Mouse (Mus musculus): Measurements from ENCODE around the gene Nabp2. TPM values are rescaled to one million over a fixed set of nuclear protein-coding genes. Genes with fewer than 3 reads are reported as not detected.

Nabp2 gene
- polyA plus RNA-seq, 1 experiment = 42.0 TPM

DNA sequence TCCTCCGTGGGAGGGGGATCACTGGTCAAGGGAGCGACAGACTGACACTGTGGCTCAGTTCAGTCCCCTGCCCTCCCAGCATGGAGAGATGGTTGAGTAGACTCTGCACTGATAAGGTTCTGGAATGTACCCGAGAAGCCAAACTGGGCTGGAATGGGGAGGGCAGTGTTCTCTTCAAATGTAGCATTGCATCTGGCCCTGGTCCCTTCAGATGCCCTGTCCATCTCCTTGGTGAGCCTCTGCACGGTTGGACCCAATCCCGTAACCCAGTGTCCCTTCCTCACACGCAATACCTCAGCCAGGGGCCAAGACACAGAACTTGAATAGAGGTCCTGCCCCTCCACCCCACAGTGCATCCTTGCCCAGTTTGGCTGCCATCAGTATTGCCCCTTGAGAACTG lies 19.4 kb downstream of the Nabp2 start:
- no peak overlapping the region for H3K4me3 ChIP-seq (ENCODE audit: insufficient read depth, low read length)
- TF ChIP-seq CTCF (IDR thresholded peaks at IDR 0.05; ENCODE audit: borderline replicate concordance, insufficient read depth, low read length) = no peak
- no peak for TF ChIP-seq POLR2A (IDR thresholded peaks at IDR 0.05; ENCODE audit: low read depth, low read length)
- no peaks in the 10 kb centered on the region for H3K4me1 ChIP-seq (ENCODE audit: control insufficient read depth, insufficient read depth, low read length)
- H3K27ac ChIP-seq (ENCODE audit: insufficient read depth, low read length) = no peak overlapping the region

DNA sequence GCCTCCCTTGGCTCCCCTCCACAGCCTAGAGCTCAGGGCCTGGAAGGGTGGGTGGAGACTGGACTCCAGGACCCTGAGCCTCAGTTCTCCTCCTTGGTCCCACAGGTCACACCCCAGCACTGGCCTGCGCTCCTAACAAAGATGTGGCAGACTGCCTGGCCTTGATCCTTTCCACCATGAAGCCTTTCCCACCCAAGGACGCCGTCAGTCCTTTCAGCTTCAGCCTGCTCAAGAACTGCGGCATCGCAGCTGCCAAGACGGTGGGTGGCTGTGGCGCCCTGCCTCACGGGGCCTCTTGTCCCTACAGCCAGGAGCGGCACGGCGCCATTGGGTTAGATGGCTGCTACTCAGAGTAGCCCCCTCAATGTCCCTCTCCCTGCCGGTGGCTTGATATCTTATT lies 20.9 kb downstream of the Nabp2 start:
- no peak overlapping the region for H3K4me3 ChIP-seq (ENCODE audit: insufficient read depth, low read length)
- no peaks in the 10 kb centered on the region for H3K4me1 ChIP-seq (ENCODE audit: control insufficient read depth, insufficient read depth, low read length)
- H3K27ac ChIP-seq (ENCODE audit: insufficient read depth, low read length) = no peak overlapping the region
- no peak for TF ChIP-seq POLR2A (IDR thresholded peaks at IDR 0.05; ENCODE audit: low read depth, low read length)
- no peak for TF ChIP-seq CTCF (IDR thresholded peaks at IDR 0.05; ENCODE audit: borderline replicate concordance, insufficient read depth, low read length)

DNA sequence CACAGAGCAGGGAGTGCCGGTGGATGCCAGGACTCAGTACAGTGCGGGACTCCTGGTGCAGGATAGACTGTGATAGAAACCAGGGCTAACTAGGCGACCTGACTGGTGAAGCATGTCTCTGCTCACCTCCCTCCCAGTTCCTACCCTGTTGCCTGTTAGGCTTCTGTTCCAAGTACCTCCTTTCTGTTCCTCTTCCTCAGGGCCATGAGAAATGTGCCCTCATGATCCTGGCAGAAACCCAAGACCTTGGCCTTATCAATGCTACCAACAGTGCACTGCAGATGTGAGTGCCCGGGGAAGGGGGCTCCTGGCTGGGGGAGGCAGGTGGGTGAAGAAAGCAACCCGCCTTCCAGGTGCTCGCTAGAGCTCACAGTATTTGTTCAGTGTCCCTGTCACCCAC lies 21.7 kb downstream of the Nabp2 start:
- no peak overlapping the region for H3K4me3 ChIP-seq (ENCODE audit: insufficient read depth, low read length)
- TF ChIP-seq POLR2A (IDR thresholded peaks at IDR 0.05; ENCODE audit: low read depth, low read length) (no peak), CTCF (IDR thresholded peaks at IDR 0.05; ENCODE audit: borderline replicate concordance, insufficient read depth, low read length) (no peak)
- no peak overlapping the region for H3K27ac ChIP-seq (ENCODE audit: insufficient read depth, low read length)
- no peaks in the 10 kb centered on the region for H3K4me1 ChIP-seq (ENCODE audit: control insufficient read depth, insufficient read depth, low read length)

DNA sequence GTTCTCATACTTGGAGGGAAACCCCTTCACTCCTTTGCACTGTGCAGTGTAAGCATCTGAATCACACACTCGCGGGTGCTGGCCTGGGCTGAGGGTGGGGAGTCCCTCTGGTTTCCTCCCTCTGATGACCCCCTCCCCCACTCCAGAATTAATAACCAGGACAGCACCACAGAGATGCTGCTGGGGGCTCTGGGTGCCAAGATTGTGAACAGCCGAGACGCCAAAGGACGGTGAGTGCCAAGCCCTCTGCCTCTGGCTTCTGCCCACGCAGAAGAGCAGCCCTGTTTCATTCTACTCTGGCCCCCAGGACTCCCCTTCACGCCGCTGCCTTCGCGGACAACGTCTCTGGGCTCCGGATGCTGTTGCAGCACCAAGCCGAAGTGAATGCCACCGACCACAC lies 22.4 kb downstream of the Nabp2 start:
- Histone ChIP-seq H3K4me3 (ENCODE audit: insufficient read depth, low read length) (no peak overlapping the region), H3K27ac (ENCODE audit: insufficient read depth, low read length) (no peak overlapping the region), H3K4me1 (ENCODE audit: control insufficient read depth, insufficient read depth, low read length) (no peaks in the 10 kb centered on the region)
- TF ChIP-seq POLR2A (IDR thresholded peaks at IDR 0.05; ENCODE audit: low read depth, low read length) = no peak
- TF ChIP-seq CTCF (IDR thresholded peaks at IDR 0.05; ENCODE audit: borderline replicate concordance, insufficient read depth, low read length) = no peak

DNA sequence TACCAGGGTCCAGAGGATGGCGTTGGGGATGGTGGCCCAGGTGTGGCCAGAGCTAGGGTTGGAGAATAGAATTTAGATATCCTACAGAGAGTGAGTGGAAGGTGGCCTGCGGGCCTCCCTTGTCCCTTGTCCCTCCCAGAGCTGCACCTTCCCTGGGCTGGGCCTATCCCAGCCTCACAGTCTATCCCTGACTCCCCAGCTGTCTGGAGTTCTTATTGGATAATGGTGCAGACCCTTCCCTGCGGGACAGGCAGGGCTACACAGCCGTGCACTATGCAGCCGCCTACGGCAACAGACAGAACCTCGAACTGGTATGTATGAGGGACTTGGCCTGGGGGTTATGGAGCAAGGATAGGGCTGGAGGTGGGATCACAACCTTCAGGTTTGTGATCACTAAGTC lies 25.4 kb downstream of the Nabp2 start:
- no peak for TF ChIP-seq CTCF (IDR thresholded peaks at IDR 0.05; ENCODE audit: borderline replicate concordance, insufficient read depth, low read length)
- TF ChIP-seq POLR2A (IDR thresholded peaks at IDR 0.05; ENCODE audit: low read depth, low read length) = no peak
- no peak overlapping the region for H3K27ac ChIP-seq (ENCODE audit: insufficient read depth, low read length)
- H3K4me3 ChIP-seq (ENCODE audit: insufficient read depth, low read length) = no peak overlapping the region
- H3K4me1 ChIP-seq (ENCODE audit: control insufficient read depth, insufficient read depth, low read length) = no peaks in the 10 kb centered on the region

DNA sequence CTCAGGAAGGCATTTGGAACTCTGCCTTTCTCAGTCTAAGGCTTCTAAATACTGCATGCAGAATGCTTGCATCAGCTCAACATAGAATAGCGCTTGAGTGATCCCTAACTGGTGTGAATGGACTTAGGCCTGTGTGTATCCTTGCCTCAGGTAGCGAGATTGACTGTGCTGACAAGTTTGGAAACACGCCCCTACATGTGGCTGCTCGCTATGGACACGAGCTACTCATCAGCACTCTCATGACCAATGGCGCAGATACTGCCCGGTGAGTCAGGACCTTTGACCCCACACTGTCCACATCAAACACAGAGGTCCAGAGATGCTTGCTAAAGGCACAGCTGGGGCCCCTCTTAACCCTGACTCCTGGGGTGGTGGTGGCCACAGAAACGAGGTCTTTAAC lies 28.8 kb downstream of the Nabp2 start:
- Histone ChIP-seq H3K4me3 (ENCODE audit: insufficient read depth, low read length) (no peak overlapping the region), H3K4me1 (ENCODE audit: control insufficient read depth, insufficient read depth, low read length) (peaks cover 2% of the 10 kb centered on the region; the same call in 1 of the 2 replicates), H3K27ac (ENCODE audit: insufficient read depth, low read length) (no peak overlapping the region)
- TF ChIP-seq POLR2A (IDR thresholded peaks at IDR 0.05; ENCODE audit: low read depth, low read length) = no peak

DNA sequence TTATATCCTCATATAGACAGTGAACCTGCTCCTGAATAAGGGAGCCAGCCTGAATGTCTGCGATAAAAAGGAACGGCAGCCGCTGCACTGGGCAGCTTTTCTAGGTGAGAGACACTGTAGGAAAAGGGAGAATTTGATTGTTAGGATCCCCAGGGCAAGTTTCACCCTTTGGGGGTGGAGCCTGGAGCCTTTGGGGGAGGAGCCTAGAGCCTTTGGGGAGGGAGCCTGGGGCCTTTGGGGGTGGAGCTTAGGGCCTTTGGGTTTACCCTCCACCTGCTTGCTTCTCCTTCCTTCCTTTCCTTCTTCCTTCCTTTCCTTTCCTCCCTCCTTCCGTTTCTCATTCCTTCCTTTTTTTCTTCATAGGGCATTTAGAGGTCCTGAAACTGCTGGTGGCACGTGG lies 30.7 kb downstream of the Nabp2 start:
- Histone ChIP-seq H3K4me1 (ENCODE audit: control insufficient read depth, insufficient read depth, low read length) (peaks cover 2% of the 10 kb centered on the region; the same call in 1 of the 2 replicates), H3K27ac (ENCODE audit: insufficient read depth, low read length) (no peak overlapping the region), H3K4me3 (ENCODE audit: insufficient read depth, low read length) (no peak overlapping the region)
- TF ChIP-seq CTCF (IDR thresholded peaks at IDR 0.05; ENCODE audit: borderline replicate concordance, insufficient read depth, low read length) (no peak), POLR2A (IDR thresholded peaks at IDR 0.05; ENCODE audit: low read depth, low read length) (no peak)

DNA sequence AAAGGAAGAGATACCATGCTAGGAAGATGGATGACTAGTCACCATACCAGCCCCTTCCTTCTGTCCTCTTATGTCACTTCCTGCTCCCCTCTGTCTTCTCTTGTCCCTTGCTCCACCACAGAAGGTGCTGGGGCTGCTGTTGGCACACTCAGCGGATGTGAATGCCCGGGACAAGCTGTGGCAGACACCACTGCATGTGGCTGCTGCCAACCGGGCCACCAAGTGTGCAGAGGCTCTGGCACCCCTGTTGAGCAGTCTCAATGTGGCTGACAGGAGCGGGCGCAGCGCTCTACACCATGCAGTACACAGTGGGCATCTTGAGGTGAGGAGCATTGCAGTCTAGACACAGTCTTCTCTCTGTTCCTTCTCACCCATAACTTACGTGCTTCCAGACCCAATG lies 32.0 kb downstream of the Nabp2 start:
- Histone ChIP-seq H3K4me1 (ENCODE audit: control insufficient read depth, insufficient read depth, low read length) (peaks cover 2% of the 10 kb centered on the region; the same call in 1 of the 2 replicates), H3K4me3 (ENCODE audit: insufficient read depth, low read length) (no peak overlapping the region), H3K27ac (ENCODE audit: insufficient read depth, low read length) (no peak overlapping the region)
- no peak for TF ChIP-seq POLR2A (IDR thresholded peaks at IDR 0.05; ENCODE audit: low read depth, low read length)
- no peak for TF ChIP-seq CTCF (IDR thresholded peaks at IDR 0.05; ENCODE audit: borderline replicate concordance, insufficient read depth, low read length)

DNA sequence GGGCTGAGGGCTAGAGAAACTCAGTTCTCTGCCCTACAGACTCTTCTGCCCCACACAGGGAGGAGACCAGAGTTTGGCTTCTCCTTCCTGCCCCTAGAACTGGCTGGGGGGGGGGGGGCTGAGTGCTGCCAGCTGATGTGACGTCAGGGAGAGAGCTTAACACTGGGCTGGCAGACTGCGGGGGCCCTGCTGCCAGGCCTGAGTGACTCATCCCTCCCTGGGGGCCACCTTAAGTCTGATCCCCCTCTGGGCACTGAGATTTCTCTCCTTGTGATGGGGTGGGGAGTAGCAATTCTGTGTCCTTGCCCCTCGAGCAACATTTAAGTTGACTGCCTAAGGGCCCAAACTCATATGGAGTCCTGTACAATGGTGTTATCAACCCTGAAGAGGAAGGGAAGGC lies 32.8 kb downstream of the Nabp2 start:
- TF ChIP-seq CTCF (IDR thresholded peaks at IDR 0.05; ENCODE audit: borderline replicate concordance, insufficient read depth, low read length) = no peak
- peaks cover 2% of the 10 kb centered on the region; the same call in 1 of the 2 replicates for H3K4me1 ChIP-seq (ENCODE audit: control insufficient read depth, insufficient read depth, low read length)
- H3K27ac ChIP-seq (ENCODE audit: insufficient read depth, low read length) = no peak overlapping the region
- H3K4me3 ChIP-seq (ENCODE audit: insufficient read depth, low read length) = peak overlapping the region; percentile 84

DNA sequence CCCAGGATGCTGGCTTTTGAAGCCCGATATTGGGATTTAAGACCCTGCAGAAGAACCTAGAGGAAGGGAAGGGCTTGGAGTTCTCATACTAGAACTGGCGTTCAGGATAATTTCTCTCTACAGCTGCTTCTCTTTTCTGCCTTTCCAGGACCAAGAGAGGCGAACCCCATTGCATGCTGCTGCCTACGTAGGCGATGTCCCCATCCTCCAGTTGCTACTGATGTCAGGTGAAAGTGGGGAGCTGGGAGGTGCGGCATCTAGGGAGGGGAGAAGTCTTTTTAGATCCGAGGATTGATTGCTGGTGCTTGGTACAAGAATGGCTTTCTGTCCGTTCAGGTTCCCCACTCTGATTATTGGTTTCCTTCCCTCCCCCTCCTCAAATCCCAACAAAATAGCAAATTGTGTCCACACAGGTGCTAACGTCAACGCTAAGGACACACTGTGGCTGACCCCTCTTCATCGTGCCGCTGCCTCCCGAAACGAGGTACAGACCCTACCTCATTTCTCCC lies 33.3 kb downstream of the Nabp2 start:
- H3K27ac ChIP-seq (ENCODE audit: insufficient read depth, low read length) = no peak overlapping the region
- peak overlapping the region; percentile 84 for H3K4me3 ChIP-seq (ENCODE audit: insufficient read depth, low read length)
- H3K4me1 ChIP-seq (ENCODE audit: control insufficient read depth, insufficient read depth, low read length) = peaks cover 2% of the 10 kb centered on the region; the same call in 1 of the 2 replicates
- TF ChIP-seq POLR2A (IDR thresholded peaks at IDR 0.05; ENCODE audit: low read depth, low read length) (no peak), CTCF (IDR thresholded peaks at IDR 0.05; ENCODE audit: borderline replicate concordance, insufficient read depth, low read length) (no peak)
